Mouse (Mus musculus) urinary bladder, postnatal 4 days (tissue): ENCODE data around the gene Hist1h4n.
"Not testable (repeated sequence)": the region's sequence is repeated elsewhere in the genome, so short reads cannot be mapped to it uniquely, and the experiment has no call there.

Experiments used
- DNase-seq, 2 experiments: peaks; one replicate each; pipeline ENCODE4 v3.0.0; 2021 to 2022; ENCODE audit warnings: low spot score in 2 of 2

The Hist1h4n gene

GRCm38 (mm10) chr13:21795584-21795983 is 36.4 kb downstream of the Hist1h4n start:
- DNase-seq: no peak

GRCm38 (mm10) chr13:21790601-21791283 is 41.3 kb downstream of the Hist1h4n start:
- DNase-seq: no peak

GRCm38 (mm10) chr13:21789925-21790324 is 42.1 kb downstream of the Hist1h4n start:
- no peak for DNase-seq

GRCm38 (mm10) chr13:21787760-21788593 is 44.0 kb downstream of the Hist1h4n start:
- no peak for DNase-seq

- DNase-seq: peak; percentile 79 to 81
Measured at GRCm38 (mm10) chr13:21786899-21787629, 44.9 kb downstream of the Hist1h4n start, which contains the start of the genes Hist1h2an and Hist1h2bp. TSS of gene Hist1h2an (minus strand) at chr13:21787218. TSS of gene Hist1h2bp (plus strand) at chr13:21787461.

GRCm38 (mm10) chr13:21786189-21786898 is 45.7 kb downstream of the Hist1h4n start:
- DNase-seq: no peak

- DNase-seq: no peak
Measured at GRCm38 (mm10) chr13:21784311-21784710, 47.7 kb downstream of the Hist1h4n start.

GRCm38 (mm10) chr13:21783734-21784161 is 48.2 kb downstream of the Hist1h4n start:
- no peak for DNase-seq

GRCm38 (mm10) chr13:21783255-21783617 is 48.8 kb downstream of the Hist1h4n start, which contains the start of gene Hist1h3i:
TSS of gene Hist1h3i (minus strand) at chr13:21783370.
- peak in 1 of 2 experiments; percentile 30 for DNase-seq

GRCm38 (mm10) chr13:21782361-21783254 is 49.4 kb downstream of the Hist1h4n start:
- not testable (repeated sequence) for DNase-seq
